Mouse (Mus musculus) megakaryocyte, embryonic 14.5 days (primary cell): Measurements from ENCODE around the gene Slc7a1.

ENCODE experiments used
- FLI1 ChIP-seq: IDR thresholded peaks from 2 replicates; pipeline ENCODE4 v1.6.1; 2012; ENCODE audit warnings: low read length, inconsistent platforms, mixed read lengths
- GATA1 ChIP-seq: IDR thresholded peaks from 3 replicates; pipeline ENCODE4 v1.6.1; 2012; ENCODE audit warnings: mixed read lengths, low read length, inconsistent platforms, borderline replicate concordance

DNA sequence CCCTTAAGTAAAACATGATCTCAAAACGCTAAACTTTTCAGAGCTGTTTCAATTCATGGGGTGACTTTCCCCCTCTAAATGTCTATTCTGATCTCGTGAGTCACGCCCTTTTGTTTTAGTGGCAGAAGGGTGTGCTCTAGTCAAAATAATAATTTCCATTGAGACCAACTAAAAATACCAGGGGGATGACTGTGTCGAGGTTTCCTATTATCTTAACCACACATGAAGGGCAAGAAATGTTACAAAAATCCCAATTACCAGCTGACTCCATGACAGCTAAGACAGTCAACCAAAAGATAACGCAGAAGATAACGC is 1.3 kb downstream of the Slc7a1 start:
- TF ChIP-seq GATA1 (no peak; the same call in 2 of the 3 replicates), FLI1 (no peak)
